Mouse (Mus musculus): ENCODE data around the gene Cdkn2d.

DNA sequence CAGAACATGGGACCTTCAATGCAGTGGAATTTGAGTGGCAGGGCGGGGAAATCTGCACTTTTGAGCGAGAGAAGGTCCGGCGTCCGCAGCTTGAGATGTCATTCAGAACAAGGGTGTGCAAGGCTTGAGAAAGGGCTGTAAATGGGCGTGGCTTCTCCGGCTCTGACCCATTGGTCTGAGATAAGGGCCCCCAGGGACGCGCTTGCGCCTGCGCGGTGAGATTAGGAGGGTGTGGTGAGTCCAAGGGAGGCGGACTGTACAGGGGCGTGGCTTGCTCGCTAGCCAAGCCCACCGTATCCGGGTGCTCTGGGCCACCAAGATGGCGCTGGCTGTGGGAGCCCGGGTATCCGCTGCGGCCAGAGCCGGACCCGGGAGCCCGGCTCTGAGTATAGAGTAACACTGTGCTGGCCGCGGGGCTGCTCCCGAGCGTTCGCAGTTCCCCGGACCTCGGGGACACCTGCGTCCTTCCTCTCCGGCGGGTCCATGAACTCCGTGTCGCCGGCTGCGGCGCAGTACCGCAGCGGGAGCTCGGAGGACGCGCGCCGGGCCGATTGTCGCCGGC lies 26.1 kb downstream of the Cdkn2d start, which contains the start of gene Atg4d:
- TF ChIP-seq CTCF (IDR thresholded peaks at IDR 0.05; ENCODE audit: borderline replicate concordance, control insufficient read depth, extremely low read depth, insufficient read depth, low read length, poor library complexity): 0 out of 2 replicates have a peak, but pooled peaks have one; percentile 31
- TF ChIP-seq POLR2A (IDR thresholded peaks at IDR 0.05; ENCODE audit: control insufficient read depth, extremely low read depth, insufficient read depth, low read length, poor library complexity): peak; percentile 91

All from thymus, adult 2 months (tissue).